Mouse (Mus musculus) inflammation-experienced regulatory T-cells, adult 16 weeks (primary cell): ENCODE measurements around the gene Nup214. TPM values are rescaled to one million over a fixed set of nuclear protein-coding genes. Genes with fewer than 3 reads are reported as not detected.

Experiments used
- polyA plus RNA-seq: library from polyadenylated mRNA; unstranded; fragments of 100-300 nt; shearing (Covaris generic); gene quantifications from one replicate; pipeline ENCODE4 v1.2.1, GENCODE M21; 2017

The Nup214 gene
- polyA plus RNA-seq: 134 TPM

GRCm38 (mm10) chr2:31974141-31974808 is at the start of gene Nup214:
Gene Nup214 (plus strand): TSS chr2:31974436.

GRCm38 (mm10) chr2:31950058-31950871 is 24.0 kb upstream of the Nup214 start, which contains the start of gene Aif1l:
Gene Aif1l (plus strand): TSS chr2:31950139.

GRCm38 (mm10) chr2:32084111-32084871 is 110.1 kb downstream of the Nup214 start, which contains the start of gene Fam78a:
Gene Fam78a (minus strand): TSS chr2:32084857.

GRCm38 (mm10) chr2:32095351-32096121 is 121.3 kb downstream of the Nup214 start, which contains the start of gene Plpp7:
Gene Plpp7 (plus strand): TSS chr2:32095528.

Other genes with a start within 250 kb of the Nup214 start
- 0.23 TPM for gene Qrfp, start 163.9 kb upstream of the Nup214 start, polyA plus RNA-seq
- gene Fibcd1, start 128.4 kb upstream of the Nup214 start, polyA plus RNA-seq: 0.26 TPM
- not detected for gene Lamc3, start 87.1 kb upstream of the Nup214 start, polyA plus RNA-seq
- 0.24 TPM for gene Aif1l, start 24.3 kb upstream of the Nup214 start, polyA plus RNA-seq
- gene Fam78a, start 110.4 kb downstream of the Nup214 start, polyA plus RNA-seq: 25.5 TPM
- not detected for gene Plpp7, start 121.1 kb downstream of the Nup214 start, polyA plus RNA-seq
- gene Prrc2b, start 176.6 kb downstream of the Nup214 start, polyA plus RNA-seq: 11.7 TPM